Mouse (Mus musculus) lung, adult 18-20 months (tissue): ENCODE data around the gene Ntrk2.

Experiments
- DNase-seq, 2 experiments: peaks; one replicate each; pipeline ENCODE4 v3.0.0; 2022; ENCODE audit warnings: mixed read lengths in 2 of 2

The Ntrk2 gene

GRCm38 (mm10) chr13:58927656-58928226, 121.4 kb downstream of the Ntrk2 start:
- DNase-seq, result peak; percentile 17 to 45

- DNase-seq, result no peak
These were observed 122.5 kb downstream of the Ntrk2 start for GRCm38 (mm10) chr13:58928668-58929436.

- DNase-seq, result no peak
These were observed 123.8 kb downstream of the Ntrk2 start for GRCm38 (mm10) chr13:58930161-58930560.

GRCm38 (mm10) chr13:58933126-58933525, 126.8 kb downstream of the Ntrk2 start:
- DNase-seq, result no peak

GRCm38 (mm10) chr13:58934576-58935110, 128.3 kb downstream of the Ntrk2 start:
- DNase-seq, result no peak

- DNase-seq, result peak; percentile 17 to 36
These were observed 129.7 kb downstream of the Ntrk2 start for GRCm38 (mm10) chr13:58935956-58936495.

- no peak for DNase-seq
These were observed 131.5 kb downstream of the Ntrk2 start for GRCm38 (mm10) chr13:58937884-58938283.

- no peak for DNase-seq
These were observed 132.1 kb downstream of the Ntrk2 start for GRCm38 (mm10) chr13:58938464-58938863.

- DNase-seq, result no peak
These were observed 133.8 kb downstream of the Ntrk2 start for GRCm38 (mm10) chr13:58940208-58940607.

GRCm38 (mm10) chr13:58940798-58941197, 134.4 kb downstream of the Ntrk2 start:
- no peak for DNase-seq

GRCm38 (mm10) chr13:58945781-58946180, 139.4 kb downstream of the Ntrk2 start:
- DNase-seq, result no peak

GRCm38 (mm10) chr13:58946589-58946988, 140.2 kb downstream of the Ntrk2 start:
- DNase-seq, result no peak

GRCm38 (mm10) chr13:58947056-58947455, 140.7 kb downstream of the Ntrk2 start:
- no peak for DNase-seq

GRCm38 (mm10) chr13:58954331-58954730, 148.0 kb downstream of the Ntrk2 start:
- no peak for DNase-seq

GRCm38 (mm10) chr13:58954764-58955163, 148.4 kb downstream of the Ntrk2 start:
- no peak for DNase-seq

GRCm38 (mm10) chr13:58955237-58955777, 148.9 kb downstream of the Ntrk2 start:
- no peak for DNase-seq

- no peak for DNase-seq
These were observed 152.0 kb downstream of the Ntrk2 start for GRCm38 (mm10) chr13:58958171-58958904.

- no peak for DNase-seq
These were observed 154.0 kb downstream of the Ntrk2 start for GRCm38 (mm10) chr13:58960321-58960720.

- no peak for DNase-seq
These were observed 158.5 kb downstream of the Ntrk2 start for GRCm38 (mm10) chr13:58964701-58965359.

- no peak for DNase-seq
These were observed 159.5 kb downstream of the Ntrk2 start for GRCm38 (mm10) chr13:58965826-58966225.

- no peak for DNase-seq
These were observed 160.1 kb downstream of the Ntrk2 start for GRCm38 (mm10) chr13:58966466-58966865.

- DNase-seq, result no peak
These were observed 161.8 kb downstream of the Ntrk2 start for GRCm38 (mm10) chr13:58968168-58968567.
